Mouse (Mus musculus) macrophage (primary cell): ENCODE measurements around the gene Kirrel3. TPM values are rescaled to one million over a fixed set of nuclear protein-coding genes. Genes with fewer than 3 reads are reported as not detected.

ENCODE experiments used
- H3K27ac ChIP-seq: fragments of 350-480 bp; formaldehyde crosslinking; 2 replicates; pipeline ENCODE4 v1.9.0; 2021
- H3K36me3 ChIP-seq: fragments of 350-480 bp; formaldehyde crosslinking; 2 replicates; pipeline ENCODE4 v1.9.0; 2021; ENCODE audit errors: inconsistent target
- H3K4me3 ChIP-seq: fragments of 350-480 bp; formaldehyde crosslinking; 2 replicates; pipeline ENCODE4 v1.9.0; 2021; ENCODE audit errors: inconsistent target
- H3K79me2 ChIP-seq: fragments of 350-480 bp; formaldehyde crosslinking; 2 replicates; pipeline ENCODE4 v1.9.0; 2021; ENCODE audit errors: inconsistent target
- WGBS: methylation state at CpG from one replicate; pipeline ENCODE4 v1.1.7; 2026; ENCODE audit warnings: inconsistent platforms; ENCODE audit not compliant: missing documents; 5-methylcytosine and 5-hydroxymethylcytosine counted together
- polyA plus RNA-seq: library from polyadenylated mRNA; stranded (reverse); fragments of 250-400 nt; gene quantifications from 3 replicates; pipeline ENCODE4 v1.2.4, GENCODE M21; 2018; ENCODE audit warnings: inconsistent platforms

Kirrel3 gene
- polyA plus RNA-seq, 1 experiment from 2014 or later, result not detected

DNA sequence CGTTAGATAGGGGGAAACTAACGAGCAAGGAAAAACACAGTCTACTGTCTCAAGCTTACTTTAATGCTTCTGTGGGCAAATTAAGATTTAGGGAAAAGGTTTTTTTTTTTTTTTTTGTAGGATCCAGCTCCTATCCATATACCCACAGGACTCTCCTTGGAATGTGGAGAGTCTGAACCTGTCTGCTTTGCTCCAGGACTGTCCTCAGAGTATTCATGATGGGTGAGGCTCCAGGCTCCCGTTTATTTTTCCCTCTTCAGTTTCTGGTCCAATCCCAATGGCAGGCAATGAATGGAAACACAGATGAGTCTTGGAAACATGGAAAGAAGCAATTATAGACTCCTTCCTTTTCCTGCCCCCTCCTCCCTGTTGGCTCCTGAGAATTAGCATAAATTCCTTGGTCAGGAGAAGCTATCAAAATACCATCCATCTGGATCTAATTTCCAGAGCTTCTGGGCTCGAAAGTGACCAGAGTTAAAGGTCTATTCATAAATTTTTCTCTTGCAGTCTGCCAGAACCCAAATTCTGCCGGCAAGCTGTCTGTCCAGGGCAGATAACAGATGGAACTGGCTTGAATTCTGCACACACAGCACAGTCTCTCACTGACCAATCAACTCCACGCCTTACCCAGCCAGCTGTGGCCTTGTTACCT is 312.1 kb downstream of the Kirrel3 start:
- WGBS, result 57% methylated on average over 6 of the region's 6 CpGs
- no peaks in the 10 kb centered on the region for H3K79me2 ChIP-seq
- H3K27ac ChIP-seq, result no peak overlapping the region
- H3K36me3 ChIP-seq, result no peaks in the 10 kb centered on the region
- H3K4me3 ChIP-seq, result no peak overlapping the region

DNA sequence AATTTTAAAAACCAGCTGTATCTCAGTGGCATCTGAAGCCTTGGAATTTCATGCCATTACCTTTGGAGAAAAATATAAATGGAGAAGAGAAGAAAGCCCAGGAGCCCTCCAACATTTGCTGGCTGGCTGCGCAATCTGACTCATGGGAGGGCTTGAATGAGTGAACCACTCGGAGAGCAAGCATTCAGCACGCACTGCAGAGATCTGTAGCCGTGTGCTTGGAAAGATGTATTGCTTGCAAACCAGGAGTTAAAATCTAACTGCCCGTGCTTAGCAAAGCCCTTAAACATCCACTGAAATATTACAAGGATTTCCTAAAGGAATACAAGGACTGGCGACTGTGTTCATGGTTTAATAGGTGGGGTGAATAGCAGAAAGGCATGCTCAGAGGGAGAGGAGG is 316.0 kb downstream of the Kirrel3 start:
- no peak overlapping the region for H3K4me3 ChIP-seq
- no peaks in the 10 kb centered on the region for H3K79me2 ChIP-seq
- H3K27ac ChIP-seq, result no peak overlapping the region
- 85% methylated on average over 6 of the region's 6 CpGs for WGBS
- H3K36me3 ChIP-seq, result no peaks in the 10 kb centered on the region

DNA sequence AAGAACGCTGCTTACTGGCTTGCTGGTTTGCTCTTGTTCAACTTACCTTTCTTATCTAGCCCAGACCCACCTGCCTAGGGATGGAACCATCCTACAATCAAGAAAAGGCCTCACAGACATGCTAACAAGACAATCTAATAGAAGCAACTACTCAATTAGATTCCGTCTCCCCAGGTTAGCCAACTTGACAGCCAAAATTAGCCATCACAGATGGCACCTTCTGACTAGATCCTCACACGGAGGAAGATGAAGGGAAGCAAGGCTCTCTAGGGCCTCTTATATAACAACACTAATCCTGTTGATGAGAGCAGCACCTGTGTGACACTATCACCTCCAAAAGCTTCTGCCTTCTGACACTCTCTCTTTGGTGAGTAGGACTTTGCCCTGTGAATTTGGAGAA is 321.2 kb downstream of the Kirrel3 start:
- no peak overlapping the region for H3K4me3 ChIP-seq
- no peaks in the 10 kb centered on the region for H3K79me2 ChIP-seq
- 91% methylated on average over 3 of the region's 3 CpGs for WGBS
- no peak overlapping the region for H3K27ac ChIP-seq
- H3K36me3 ChIP-seq, result no peaks in the 10 kb centered on the region

DNA sequence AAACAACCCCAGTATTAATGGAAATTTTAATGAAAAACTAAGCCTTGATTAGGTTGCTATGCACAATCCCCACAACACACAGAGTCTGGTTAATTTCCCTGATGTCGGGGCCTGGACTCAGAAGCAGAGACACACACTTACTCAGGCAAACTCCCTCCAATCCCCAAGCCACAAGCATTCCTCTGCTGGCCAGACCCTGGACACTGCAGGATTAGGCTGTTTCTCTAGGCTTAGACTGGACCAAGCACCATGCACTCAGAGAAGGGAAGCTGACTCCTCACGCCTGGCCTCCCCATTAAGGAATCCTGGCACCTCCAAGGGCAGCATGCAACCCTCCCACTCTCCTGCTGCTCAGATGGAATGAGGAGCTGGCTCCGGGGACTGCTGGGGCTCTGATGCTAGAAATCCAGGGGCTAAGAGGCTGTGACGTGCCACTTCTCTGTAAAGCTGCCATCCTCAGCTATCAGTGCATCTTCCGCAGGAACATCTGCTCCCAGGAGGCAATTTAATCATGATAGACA is 324.4 kb downstream of the Kirrel3 start:
- 75% methylated on average over 5 of the region's 5 CpGs for WGBS
- Histone ChIP-seq H3K4me3 (no peak overlapping the region), H3K27ac (no peak overlapping the region), H3K79me2 (no peaks in the 10 kb centered on the region), H3K36me3 (no peaks in the 10 kb centered on the region)

DNA sequence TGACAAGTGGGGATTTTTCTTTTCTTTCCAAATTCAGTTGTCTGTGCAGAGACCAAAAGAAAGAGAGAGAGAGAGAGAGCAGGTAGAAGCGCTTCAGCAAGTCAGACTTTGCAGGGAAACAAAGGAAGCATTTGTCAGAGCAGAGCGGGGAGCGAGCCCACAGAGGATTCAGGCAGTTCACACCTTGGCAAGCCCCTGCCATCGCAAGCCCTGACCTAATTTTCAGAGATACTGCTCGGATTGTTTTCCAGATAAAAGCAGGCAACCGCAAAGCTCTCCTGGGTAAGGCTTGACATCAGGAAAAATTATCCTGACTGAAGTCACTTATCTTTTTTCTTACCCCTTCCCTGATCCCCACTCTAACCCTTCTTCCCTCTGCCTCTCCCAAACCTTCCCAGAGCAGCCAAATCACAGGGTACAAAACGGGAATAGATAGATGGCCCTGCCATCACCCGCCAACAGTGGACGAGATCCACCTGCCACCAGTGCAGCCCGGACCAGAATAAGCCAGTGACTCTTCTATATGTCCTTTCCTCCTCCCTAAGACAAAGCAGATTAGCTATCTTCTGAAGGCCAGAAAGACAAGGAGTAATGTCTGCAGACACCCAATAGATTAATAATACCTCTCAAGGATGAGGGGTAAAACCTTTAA is 332.8 kb downstream of the Kirrel3 start:
- Histone ChIP-seq H3K36me3 (no peaks in the 10 kb centered on the region), H3K4me3 (no peak overlapping the region), H3K79me2 (no peaks in the 10 kb centered on the region), H3K27ac (no peak overlapping the region)
- WGBS, result 30% methylated on average over 10 of the region's 10 CpGs

DNA sequence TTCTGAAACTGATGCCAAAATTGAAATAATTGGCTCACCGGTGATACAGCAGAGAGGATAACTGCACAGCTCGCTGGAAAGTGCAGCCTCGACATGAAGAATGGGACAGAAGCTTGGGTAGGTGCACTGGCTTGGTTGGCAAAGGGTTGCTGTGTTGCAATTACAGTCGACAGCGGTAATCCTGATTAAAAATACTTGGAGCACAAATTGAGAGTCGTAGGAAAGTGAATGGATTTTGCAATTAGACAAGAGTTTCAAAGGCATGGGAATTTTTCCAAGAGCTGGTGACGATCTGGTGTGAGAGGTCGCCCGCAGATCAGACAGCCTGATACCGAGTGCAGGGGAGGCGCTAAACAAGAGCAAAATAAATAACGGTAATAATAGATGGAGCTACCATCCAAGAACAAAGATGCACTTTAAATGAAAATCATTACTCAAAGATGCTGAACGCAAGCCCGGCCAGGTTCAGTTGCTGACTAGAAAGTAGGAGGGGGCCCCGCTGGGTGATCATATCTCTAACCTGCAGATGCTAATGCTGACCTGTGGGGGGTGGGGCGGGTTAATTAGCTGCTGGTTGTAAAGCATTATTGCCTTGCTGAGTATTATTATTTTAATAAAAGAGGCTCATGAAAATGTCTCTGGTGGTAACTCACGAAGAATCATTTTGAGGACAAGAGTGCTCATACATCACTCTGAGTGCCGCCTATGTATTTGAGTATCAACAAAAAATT is 338.8 kb downstream of the Kirrel3 start:
- Histone ChIP-seq H3K36me3 (no peaks in the 10 kb centered on the region), H3K4me3 (no peak overlapping the region), H3K79me2 (no peaks in the 10 kb centered on the region), H3K27ac (no peak overlapping the region)
- 89% methylated on average over 18 of the region's 18 CpGs for WGBS

DNA sequence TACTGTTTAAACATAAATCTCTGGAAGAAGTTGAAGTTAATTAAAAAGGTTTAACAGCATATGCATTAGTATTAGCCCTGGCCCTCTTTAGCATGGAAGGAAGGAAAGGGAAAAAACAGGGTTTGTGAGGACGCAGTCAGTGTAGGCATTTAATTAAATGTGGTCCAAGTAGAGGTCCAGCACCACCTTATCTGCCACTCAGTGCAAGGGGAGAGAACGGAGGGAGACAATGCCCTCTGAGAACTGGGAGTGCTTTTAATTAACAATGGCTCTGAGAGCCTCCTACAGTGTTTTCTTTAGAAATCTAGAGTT is 339.4 kb downstream of the Kirrel3 start:
- WGBS, result 67% methylated on average over 2 of the region's 2 CpGs
- H3K27ac ChIP-seq, result no peak overlapping the region
- H3K36me3 ChIP-seq, result no peaks in the 10 kb centered on the region
- no peaks in the 10 kb centered on the region for H3K79me2 ChIP-seq
- no peak overlapping the region for H3K4me3 ChIP-seq

DNA sequence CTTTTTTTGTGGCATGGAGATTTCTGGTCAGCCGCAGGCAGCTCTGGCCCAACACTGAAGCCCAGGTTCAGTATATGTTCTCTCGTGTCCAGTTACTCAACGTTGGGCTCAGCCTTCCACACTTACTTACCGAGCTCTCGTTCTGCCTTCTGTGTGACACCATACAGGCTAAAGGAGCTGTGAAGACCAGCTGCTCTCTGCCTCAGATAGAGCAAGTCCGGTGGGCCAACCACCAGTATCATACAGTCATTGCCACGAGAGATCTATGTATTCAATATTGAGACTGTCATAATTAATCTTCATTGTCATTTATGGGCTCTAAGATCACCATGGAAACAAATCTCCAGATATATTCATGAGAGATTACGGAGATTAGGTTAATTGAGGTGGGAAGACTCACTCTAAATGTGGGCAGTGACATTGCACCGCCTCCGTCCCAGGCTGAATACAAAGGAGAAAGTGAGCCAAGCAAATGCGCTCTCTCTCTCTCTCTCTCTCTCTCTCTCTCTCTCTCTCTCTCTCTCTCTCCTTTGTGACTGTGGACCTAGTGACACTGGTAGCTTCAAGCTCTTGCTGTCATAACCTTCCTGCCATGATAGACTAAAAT is 339.8 kb downstream of the Kirrel3 start:
- Histone ChIP-seq H3K79me2 (no peaks in the 10 kb centered on the region), H3K36me3 (no peaks in the 10 kb centered on the region), H3K27ac (no peak overlapping the region), H3K4me3 (no peak overlapping the region)
- 78% methylated on average over 9 of the region's 11 CpGs for WGBS

DNA sequence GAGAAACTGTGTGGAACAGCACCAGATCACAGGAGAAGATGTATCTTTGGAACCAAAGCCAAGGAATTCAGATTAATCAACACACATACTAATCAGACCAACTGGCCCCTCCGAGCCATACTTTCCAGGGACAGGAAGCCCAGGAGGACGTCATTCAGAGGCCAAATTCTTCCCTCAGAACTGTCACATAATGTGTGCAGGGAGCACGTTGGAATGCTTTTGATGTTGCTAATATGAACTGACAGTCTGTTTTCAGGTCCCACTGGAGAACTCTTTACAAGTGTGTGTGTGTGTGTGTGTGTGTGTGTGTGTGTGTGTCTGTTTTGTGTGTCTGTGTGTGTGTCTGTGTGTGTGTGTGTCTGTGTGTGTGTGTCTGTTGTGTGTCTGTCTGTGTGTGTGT is 345.0 kb downstream of the Kirrel3 start:
- no peaks in the 10 kb centered on the region for H3K79me2 ChIP-seq
- WGBS, result 50% methylated on average over 3 of the region's 3 CpGs
- no peaks in the 10 kb centered on the region for H3K36me3 ChIP-seq
- no peak overlapping the region for H3K27ac ChIP-seq
- H3K4me3 ChIP-seq, result no peak overlapping the region

DNA sequence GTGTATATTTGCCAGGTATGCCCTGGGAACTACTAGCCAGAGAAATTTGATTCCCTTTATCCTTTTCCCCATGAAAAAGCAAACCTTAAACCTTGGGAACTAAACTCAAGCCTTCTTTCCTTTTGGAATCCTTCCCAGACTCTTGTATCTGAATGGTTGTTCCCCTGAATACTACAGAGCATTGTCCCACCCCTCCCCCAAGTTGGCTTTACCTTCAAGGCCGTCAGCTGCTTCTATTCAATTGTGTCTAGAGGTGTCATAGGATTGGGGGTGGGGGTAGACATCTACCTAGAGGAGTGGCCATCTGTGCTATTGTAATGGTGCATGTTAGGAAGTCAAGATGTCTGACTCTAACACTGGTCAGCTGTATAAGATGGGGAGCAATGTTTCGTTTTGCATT is 351.1 kb downstream of the Kirrel3 start:
- Histone ChIP-seq H3K79me2 (no peaks in the 10 kb centered on the region), H3K4me3 (no peak overlapping the region), H3K36me3 (no peaks in the 10 kb centered on the region), H3K27ac (no peak overlapping the region)
- 85% methylated on average over 2 of the region's 2 CpGs for WGBS

DNA sequence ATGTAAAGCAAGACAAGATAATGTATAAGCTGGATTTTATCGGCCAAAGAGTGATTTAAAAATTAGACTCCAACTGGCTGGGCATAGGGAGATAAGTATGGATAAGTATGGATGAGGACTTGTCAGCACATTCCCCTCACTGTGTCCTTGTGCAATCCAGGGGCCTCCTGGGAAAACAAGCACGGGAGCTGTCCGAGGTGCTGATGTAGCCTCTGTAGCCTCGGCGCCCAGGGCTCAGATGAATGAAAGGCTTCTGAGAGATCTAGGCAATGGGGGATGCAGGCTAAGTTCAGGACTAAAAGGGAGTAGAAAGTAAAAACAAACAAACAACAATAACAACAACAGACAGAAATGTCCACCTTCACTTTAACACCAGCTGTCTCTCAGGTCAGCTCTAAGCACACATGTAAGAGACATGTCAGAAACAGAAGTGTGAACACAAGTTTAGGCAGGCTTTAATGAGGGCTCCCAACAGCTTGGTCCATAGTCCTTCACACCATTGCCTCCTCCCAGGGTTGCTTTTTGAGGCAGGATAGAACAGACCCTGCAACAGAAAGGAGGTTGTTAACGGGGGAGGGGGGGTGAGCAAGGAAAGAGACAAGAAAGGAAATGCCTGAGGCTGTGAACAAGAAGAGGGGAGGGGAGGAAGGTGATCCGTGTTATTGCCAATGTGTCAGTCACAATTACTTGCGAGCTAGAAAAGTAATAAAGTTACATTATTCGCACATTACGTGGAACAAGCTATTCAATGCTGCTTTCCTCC is 352.2 kb downstream of the Kirrel3 start:
- 38% methylated on average over 10 of the region's 10 CpGs for WGBS
- Histone ChIP-seq H3K4me3 (no peak overlapping the region), H3K27ac (no peak overlapping the region), H3K79me2 (no peaks in the 10 kb centered on the region), H3K36me3 (no peaks in the 10 kb centered on the region)

DNA sequence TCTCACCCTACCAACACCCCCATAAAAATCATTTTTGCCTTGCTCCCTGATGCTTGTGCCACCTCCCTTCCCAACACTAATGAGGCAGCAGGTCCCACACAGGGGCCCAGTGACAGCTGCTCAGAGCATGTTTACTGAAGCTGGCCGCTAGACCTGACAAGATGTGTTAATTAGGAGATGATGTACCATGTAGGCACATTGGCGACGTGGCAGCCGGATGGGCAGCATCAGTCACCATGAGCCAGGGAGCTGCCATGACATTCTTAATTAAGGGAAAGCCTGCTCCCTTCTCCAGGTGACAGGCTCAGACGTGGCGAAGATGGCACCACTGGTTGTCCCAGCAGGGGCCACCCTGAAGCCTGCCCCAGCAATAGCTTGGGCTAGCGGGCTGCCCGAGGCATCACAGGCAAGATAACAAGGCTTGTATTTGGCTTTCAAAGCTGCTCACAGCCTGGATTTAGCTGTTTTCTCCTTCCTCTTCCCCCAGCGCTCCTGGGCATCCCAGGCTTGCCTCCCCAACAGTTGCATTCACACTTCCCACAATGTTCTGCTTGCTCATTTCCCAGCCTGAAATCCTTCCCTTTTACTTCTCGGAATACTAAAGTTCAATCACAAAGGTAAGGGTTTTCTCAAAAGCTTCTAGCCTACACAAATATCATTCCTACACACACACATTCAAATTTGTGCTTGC is 357.7 kb downstream of the Kirrel3 start:
- 85% methylated on average over 10 of the region's 10 CpGs for WGBS
- no peaks in the 10 kb centered on the region for H3K36me3 ChIP-seq
- H3K79me2 ChIP-seq, result no peaks in the 10 kb centered on the region
- H3K4me3 ChIP-seq, result no peak overlapping the region
- no peak overlapping the region for H3K27ac ChIP-seq

DNA sequence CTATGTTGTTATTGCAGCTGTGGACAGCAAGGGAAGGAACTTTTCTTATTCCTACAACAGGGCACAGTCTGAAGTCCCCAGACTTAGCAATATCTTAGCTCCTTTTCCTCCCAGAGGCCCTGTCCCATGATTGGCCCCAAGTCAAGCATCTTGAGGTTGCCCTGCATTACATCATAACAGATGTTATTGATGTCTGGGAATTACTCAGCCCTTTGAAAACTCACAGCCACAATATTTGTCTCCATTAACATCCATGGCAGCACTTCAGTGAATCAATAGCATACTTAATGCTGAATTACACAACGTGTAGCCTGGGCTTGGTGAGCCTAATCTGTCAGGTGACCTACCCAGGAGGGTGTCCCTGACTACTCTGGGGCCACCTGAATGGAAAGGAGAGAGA is 360.7 kb downstream of the Kirrel3 start:
- WGBS, result 67% methylated on average over 1 of the region's 1 CpGs
- H3K4me3 ChIP-seq, result no peak overlapping the region
- no peak overlapping the region for H3K27ac ChIP-seq
- no peaks in the 10 kb centered on the region for H3K36me3 ChIP-seq
- no peaks in the 10 kb centered on the region for H3K79me2 ChIP-seq

DNA sequence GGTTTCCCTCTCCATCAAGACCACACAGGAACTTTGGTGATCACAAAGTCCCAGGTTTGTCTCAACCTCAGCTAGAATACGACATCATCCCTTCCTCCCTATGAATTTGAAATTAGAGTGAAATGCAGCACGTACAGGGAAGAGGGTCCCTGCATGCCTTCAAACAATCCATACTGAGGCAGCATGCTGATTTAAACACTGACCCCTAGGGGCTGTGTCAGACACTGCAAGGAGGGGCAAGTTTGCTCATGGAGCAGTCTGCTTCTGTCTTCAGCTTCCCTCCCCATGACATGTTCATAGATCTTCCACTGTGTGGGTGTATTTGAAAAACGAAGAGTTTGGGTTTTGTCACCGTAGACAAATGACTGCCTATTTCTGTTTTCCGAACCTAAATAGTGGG is 362.0 kb downstream of the Kirrel3 start:
- WGBS, result 57% methylated on average over 5 of the region's 5 CpGs
- H3K4me3 ChIP-seq, result no peak overlapping the region
- no peak overlapping the region for H3K27ac ChIP-seq
- no peaks in the 10 kb centered on the region for H3K36me3 ChIP-seq
- no peaks in the 10 kb centered on the region for H3K79me2 ChIP-seq
